Mouse (Mus musculus) G1E (cell line): ENCODE results near the gene Fam20b. TPM values are rescaled to one million over a fixed set of nuclear protein-coding genes. Genes with fewer than 3 reads are reported as not detected.

Experiments used
- ATAC-seq: 2 replicates; pipeline ENCODE4 v1.8.0; 2016; ENCODE audit warnings: mild to moderate bottlenecking; ENCODE audit not compliant: insufficient number of reproducible peaks, poor library complexity, low FRiP score, severe bottlenecking; ENCODE audit errors: extremely low read depth
- DNase-seq: peaks from one replicate; pipeline ENCODE4 v3.0.0; 2012; ENCODE audit warnings: low spot score
- H3K27me3 ChIP-seq: 2 replicates; pipeline ENCODE4 v1.6.1; 2012; ENCODE audit warnings: mild to moderate bottlenecking, low read length, inconsistent platforms; ENCODE audit not compliant: insufficient read depth
- H3K36me3 ChIP-seq: replicated peaks from 2 replicates; pipeline ENCODE3; 2012; ENCODE audit warnings: mild to moderate bottlenecking, inconsistent platforms
- H3K4me1 ChIP-seq: 2 replicates; pipeline ENCODE4 v1.6.1; 2012; ENCODE audit warnings: low read depth, low read length, inconsistent platforms, mixed read lengths; ENCODE audit not compliant: insufficient read depth
- H3K4me3 ChIP-seq: 2 replicates; pipeline ENCODE4 v1.5.1; 2012; ENCODE audit warnings: low read depth, mild to moderate bottlenecking, inconsistent platforms, low read length, moderate library complexity, mixed read lengths
- H3K9me3 ChIP-seq: replicated peaks from 2 replicates; pipeline ENCODE4 v1.6.1; 2012; ENCODE audit warnings: inconsistent platforms
- CTCF ChIP-seq: IDR thresholded peaks from 2 replicates; pipeline ENCODE4 v1.5.1; 2012; ENCODE audit warnings: low read depth, low read length, inconsistent platforms, mixed read lengths
- GATA1 ChIP-seq: IDR thresholded peaks from 2 replicates; pipeline ENCODE4 v1.6.1; 2012; ENCODE audit warnings: borderline replicate concordance, low read length, inconsistent platforms, mixed read lengths
- GATA2 ChIP-seq: IDR thresholded peaks from 2 replicates; pipeline ENCODE4 v1.6.1; 2012; ENCODE audit warnings: low read depth, low read length, inconsistent platforms, borderline replicate concordance
- POLR2AphosphoS5 ChIP-seq: IDR thresholded peaks from 2 replicates; pipeline ENCODE4 v1.6.1; 2012; ENCODE audit warnings: low read depth, low read length, inconsistent platforms; ENCODE audit not compliant: insufficient replicate concordance
- TAL1 ChIP-seq: conservative IDR thresholded peaks from 2 replicates; pipeline ENCODE4 v1.6.1; 2012; ENCODE audit warnings: low read depth, low read length, inconsistent platforms, mixed read lengths
- polyA plus RNA-seq: library from polyadenylated mRNA; stranded (reverse); fragments of >175 nt; gene quantifications from 2 replicates; pipeline ENCODE4 v1.2.3, GENCODE M21; 2012
- total RNA-seq, 2 experiments: library from RNA; stranded (forward) in 1 of 2; stranded (reverse) in 1 of 2; fragments of 200-1000 nt in 1 of 2; fragments of >200 nt in 1 of 2; fragmentation: Nextera tagmentation in 1 of 2; gene quantifications; 2 replicates each; pipeline ENCODE4 v1.2.3; 2014 to 2017

The Fam20b gene
- total and polyA plus RNA-seq, 3 experiments = 11.8 to 93.5 (median 43.3) TPM

GRCm38 (mm10) chr1:156657523-156657922, 61.4 kb downstream of the Fam20b start:
- no peak for ATAC-seq
- no peaks in the 10 kb centered on the region for H3K9me3 ChIP-seq
- no peaks in the 10 kb centered on the region; the same call in 1 of the 2 replicates for H3K27me3 ChIP-seq
- TF ChIP-seq POLR2AphosphoS5 = no peak
- no peak for TF ChIP-seq GATA2
- TF ChIP-seq CTCF = no peak
- no peak for TF ChIP-seq GATA1
- no peak for TF ChIP-seq TAL1
- H3K4me3 ChIP-seq = no peak overlapping the region
- no peak for DNase-seq
- peaks cover 6% of the 10 kb centered on the region; the same call in 1 of the 2 replicates for H3K4me1 ChIP-seq
- H3K36me3 ChIP-seq = peaks cover 48% of the 10 kb centered on the region

GRCm38 (mm10) chr1:156654735-156655530, 64.0 kb downstream of the Fam20b start:
- Histone ChIP-seq H3K4me3 (no peak overlapping the region), H3K36me3 (peaks cover 56% of the 10 kb centered on the region), H3K4me1 (0 out of 2 replicates have a peak, but pooled peaks cover under 1% of the 10 kb centered on the region), H3K27me3 (no peaks in the 10 kb centered on the region; the same call in 1 of the 2 replicates), H3K9me3 (no peaks in the 10 kb centered on the region)
- no peak for TF ChIP-seq GATA1
- no peak for TF ChIP-seq GATA2
- no peak for TF ChIP-seq TAL1
- no peak for TF ChIP-seq POLR2AphosphoS5
- no peak for TF ChIP-seq CTCF
- DNase-seq (no peak), ATAC-seq (no peak)

GRCm38 (mm10) chr1:156652189-156652822, 66.6 kb downstream of the Fam20b start:
- TF ChIP-seq TAL1 (no peak), GATA2 (no peak), POLR2AphosphoS5 (no peak), CTCF (no peak), GATA1 (no peak)
- DNase-seq (no peak), ATAC-seq (no peak)
- Histone ChIP-seq H3K36me3 (peaks cover 66% of the 10 kb centered on the region), H3K4me1 (no peaks in the 10 kb centered on the region), H3K27me3 (no peaks in the 10 kb centered on the region), H3K4me3 (no peak overlapping the region), H3K9me3 (no peaks in the 10 kb centered on the region)

DNA sequence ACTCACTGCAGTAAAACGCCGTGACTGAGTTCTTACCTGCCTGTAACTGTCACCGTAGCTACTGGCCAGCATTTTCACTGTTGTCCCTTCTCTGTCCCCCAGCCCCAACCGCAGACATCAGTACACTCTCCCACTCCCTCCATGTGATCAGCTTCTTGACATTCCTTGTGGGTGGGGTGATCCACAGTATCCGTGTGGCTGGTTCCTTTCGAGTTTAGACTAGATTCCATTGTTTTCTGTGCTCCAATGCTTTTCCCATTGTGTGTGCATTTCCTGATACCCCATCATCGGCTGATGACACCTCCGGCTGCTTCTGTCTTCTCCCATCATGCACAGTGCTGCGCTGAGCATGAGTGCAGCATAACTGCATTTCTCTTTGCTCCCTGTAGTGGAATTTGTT, 68.3 kb downstream of the Fam20b start:
- H3K27me3 ChIP-seq = no peaks in the 10 kb centered on the region
- no peak for TF ChIP-seq TAL1
- TF ChIP-seq CTCF = no peak
- no peak for TF ChIP-seq GATA1
- no peak for TF ChIP-seq POLR2AphosphoS5
- TF ChIP-seq GATA2 = no peak
- no peak for ATAC-seq
- H3K4me3 ChIP-seq = no peak overlapping the region
- H3K9me3 ChIP-seq = no peaks in the 10 kb centered on the region
- DNase-seq = no peak
- H3K4me1 ChIP-seq = no peaks in the 10 kb centered on the region
- H3K36me3 ChIP-seq = peaks cover 65% of the 10 kb centered on the region

DNA sequence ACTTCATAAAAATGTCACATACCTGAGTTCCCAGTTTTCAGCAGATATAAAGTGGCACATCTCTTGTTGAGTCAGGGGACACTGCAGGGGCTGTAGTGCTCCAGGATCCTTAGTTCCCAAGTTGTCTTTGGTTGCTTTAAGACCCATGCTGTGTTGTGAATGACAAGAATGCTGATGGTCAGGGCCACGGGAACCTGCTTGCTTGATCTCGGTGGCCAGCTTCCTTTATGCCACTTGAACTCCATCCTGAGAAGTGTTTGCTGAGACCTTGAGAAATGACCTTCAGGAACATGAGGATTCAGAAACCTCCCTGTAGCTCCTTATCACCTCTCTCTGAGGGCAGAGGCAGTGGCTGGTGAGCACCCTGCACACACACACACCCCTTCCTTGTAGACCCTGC, 70.2 kb downstream of the Fam20b start:
- DNase-seq (no peak), ATAC-seq (no peak)
- H3K4me3 ChIP-seq = no peak overlapping the region
- no peaks in the 10 kb centered on the region for H3K9me3 ChIP-seq
- H3K36me3 ChIP-seq = peaks cover 66% of the 10 kb centered on the region
- no peak for TF ChIP-seq CTCF
- no peak for TF ChIP-seq TAL1
- no peak for TF ChIP-seq GATA2
- TF ChIP-seq POLR2AphosphoS5 = no peak
- TF ChIP-seq GATA1 = no peak
- H3K27me3 ChIP-seq = no peaks in the 10 kb centered on the region
- no peaks in the 10 kb centered on the region for H3K4me1 ChIP-seq

DNA sequence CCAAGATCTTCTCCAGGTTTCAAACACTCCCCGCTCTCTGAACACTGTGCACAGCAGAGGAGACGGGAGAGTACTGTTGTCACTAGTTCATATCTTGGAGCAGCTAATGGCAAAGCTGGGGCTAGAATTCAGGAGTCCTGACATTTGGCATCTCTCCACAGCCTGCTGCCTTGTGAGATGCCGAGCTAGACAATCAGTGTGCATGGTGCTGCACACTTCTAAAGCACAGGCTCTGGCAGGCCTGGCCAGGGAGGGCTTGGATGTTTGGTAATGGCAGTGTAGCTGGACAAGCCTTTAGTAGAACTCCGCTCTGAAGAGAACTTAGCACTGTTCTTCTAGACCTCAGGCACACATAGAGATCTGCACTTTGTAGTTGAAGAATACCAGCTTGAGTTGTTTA, 72.9 kb downstream of the Fam20b start:
- DNase-seq (no peak), ATAC-seq (no peak)
- Histone ChIP-seq H3K36me3 (peaks cover 83% of the 10 kb centered on the region), H3K4me1 (peaks cover 12% of the 10 kb centered on the region), H3K4me3 (no peak overlapping the region), H3K27me3 (no peaks in the 10 kb centered on the region), H3K9me3 (no peaks in the 10 kb centered on the region)
- TF ChIP-seq TAL1 (no peak), POLR2AphosphoS5 (no peak), GATA2 (no peak)
